Mouse (Mus musculus) gastrocnemius, adult 2 months (tissue): Measurements from ENCODE around the gene Rfx1. TPM values are rescaled to one million over a fixed set of nuclear protein-coding genes. Genes with fewer than 3 reads are reported as not detected.

Experiments
- DNase-seq: peaks from one replicate; pipeline ENCODE4 v3.0.0; 2022
- H3K27ac ChIP-seq: fragments of 200-600 bp; 2 replicates; pipeline ENCODE4 v1.8.1; 2022; ENCODE audit warnings: mild to moderate bottlenecking
- H3K4me3 ChIP-seq: fragments of 200-600 bp; 2 replicates; pipeline ENCODE4 v1.8.1; 2022; ENCODE audit warnings: mild to moderate bottlenecking, moderate library complexity
- CTCF ChIP-seq: fragments of 200-600 bp; IDR thresholded peaks from 2 replicates; pipeline ENCODE4 v1.8.1; 2022; ENCODE audit warnings: antibody characterized with exemption, mild to moderate bottlenecking, moderate library complexity
- intact Hi-C: fragments of 180-260 bp; cut with DNase I; formaldehyde crosslinking; loops from one replicate; pipeline ENCODE4 v1.15.1; 2025
- long read RNA-seq, 2 experiments: library from polyadenylated mRNA; stranded (forward); transcript quantifications; one replicate each; pipeline ENCODE4 v2.0.0; 2021
- total RNA-seq, 2 experiments: library from RNA; stranded (reverse); gene quantifications; 2 replicates each; pipeline ENCODE4 v1.2.3; 2021

Rfx1 gene
- 1 to 10 TPM; 4.4 to 4.7 TPM for total RNA-seq
- long read RNA-seq, experiment 1, full-length matches to known transcripts, result 3 of 5 reads
- long read RNA-seq, experiment 1, partial matches to known transcripts, result 1 of 5 reads
- long read RNA-seq, experiment 1, other reads (novel, unspliced or antisense), result 1 of 5 reads
- long read RNA-seq, experiment 2, full-length matches to known transcripts, result 5 of 7 reads
- long read RNA-seq, experiment 2, partial matches to known transcripts, result 0 of 7 reads
- long read RNA-seq, experiment 2, other reads (novel, unspliced or antisense), result 2 of 7 reads

DNA sequence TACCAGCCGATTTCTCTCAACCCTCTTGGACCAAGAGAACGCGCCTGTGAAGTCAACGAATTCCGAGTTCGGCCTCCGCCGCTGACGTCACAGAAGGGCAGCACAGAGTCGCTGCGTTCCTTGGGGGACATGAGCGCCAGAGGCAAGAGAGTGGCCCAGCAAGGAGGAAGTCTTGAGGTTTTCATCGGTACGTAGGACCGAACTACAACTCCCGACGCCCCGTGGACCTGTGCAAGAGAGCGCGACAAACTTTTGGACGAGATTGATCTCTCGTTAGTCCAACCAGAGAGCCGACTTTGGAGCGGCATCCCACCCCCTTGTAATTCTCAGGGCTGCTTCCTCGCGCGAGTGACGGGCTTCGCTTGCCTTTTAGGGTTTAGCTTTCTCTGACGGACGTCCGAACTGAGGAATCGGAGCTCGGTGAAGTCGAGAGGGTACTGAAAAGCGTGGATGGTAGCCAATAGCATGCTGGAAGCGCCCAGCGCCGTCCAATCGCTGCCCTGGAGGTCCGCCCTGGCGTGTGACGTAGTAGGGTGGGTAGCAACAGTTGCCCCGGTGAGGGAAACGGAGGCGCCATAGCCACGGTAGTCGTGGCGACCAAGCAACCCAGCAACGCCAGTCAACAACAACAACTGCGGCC, at the start of gene Rfx1:
TSS of gene Rfx1 (plus strand) at position 544 of the 640 bp plus-strand sequence.
- peak within 1 kb of the TSS; percentile 91 for H3K4me3 ChIP-seq
- H3K27ac ChIP-seq, result peak within 1 kb of the TSS; percentile 98
- peak; percentile 99 for DNase-seq
- no peak for TF ChIP-seq CTCF
- intact Hi-C loops, result loop anchor here (5.0 kb wide), 2 partner anchors 36 to 54 kb away; partner anchors contain the start of genes 2210011C24Rik and Dcaf15

DNA sequence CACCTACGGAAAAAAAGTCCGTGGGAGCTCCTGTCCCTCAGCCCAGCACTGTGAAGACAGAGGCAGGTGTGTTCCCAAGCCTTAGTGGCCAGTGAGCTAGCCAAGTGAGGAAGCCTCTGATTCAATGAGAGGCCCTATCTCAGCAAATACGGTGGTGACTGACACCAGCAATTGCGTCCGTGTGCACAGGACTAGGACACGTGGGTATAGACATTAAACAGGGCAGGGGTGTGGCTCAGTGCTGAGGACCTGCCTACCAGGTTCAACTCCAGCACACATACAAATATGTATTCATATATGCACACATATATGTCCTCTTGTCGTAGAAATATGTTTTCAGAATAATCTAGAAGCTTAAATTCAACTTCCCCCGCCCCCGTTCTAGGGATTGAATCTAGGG, 46.9 kb upstream of the Rfx1 start:
- intact Hi-C loops, result no loop called here
- TF ChIP-seq CTCF, result no peak

DNA sequence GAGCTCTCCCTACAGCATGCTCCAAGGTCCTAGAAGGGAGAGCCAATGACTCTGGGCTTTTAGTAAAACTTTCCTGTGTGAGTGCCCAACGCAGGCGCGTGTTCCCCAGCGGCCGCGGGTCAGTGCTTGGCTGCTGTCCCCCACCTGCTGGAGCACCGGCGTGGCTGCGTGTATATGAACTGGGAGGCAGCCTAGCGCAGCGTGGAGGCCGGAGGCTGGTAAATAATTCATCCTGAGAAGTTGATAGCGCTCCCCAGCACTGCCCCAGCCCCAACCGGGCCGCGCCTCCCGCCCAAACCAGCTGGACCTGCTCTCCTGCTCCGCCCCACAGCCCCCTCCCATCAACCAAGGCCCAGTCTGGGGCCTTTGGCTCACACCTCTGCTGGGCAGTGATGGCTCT, 45.5 kb upstream of the Rfx1 start, which contains the start of gene Palm3:
TSS of gene Palm3 (plus strand) at position 376 of the 400 bp plus-strand sequence.
- H3K27ac ChIP-seq, result peak within 1 kb of the TSS; percentile 5; the same call in 1 of the 2 replicates
- intact Hi-C loops, result no loop called here
- no peak within 1 kb of the TSS for H3K4me3 ChIP-seq
- peak; percentile 33 for DNase-seq
- no peak for TF ChIP-seq CTCF

More for the DNA sequence above, 46.9 kb upstream of the Rfx1 start:
- Histone ChIP-seq H3K27ac (no peak overlapping the region), H3K4me3 (no peak overlapping the region)
- DNase-seq, result no peak

DNA sequence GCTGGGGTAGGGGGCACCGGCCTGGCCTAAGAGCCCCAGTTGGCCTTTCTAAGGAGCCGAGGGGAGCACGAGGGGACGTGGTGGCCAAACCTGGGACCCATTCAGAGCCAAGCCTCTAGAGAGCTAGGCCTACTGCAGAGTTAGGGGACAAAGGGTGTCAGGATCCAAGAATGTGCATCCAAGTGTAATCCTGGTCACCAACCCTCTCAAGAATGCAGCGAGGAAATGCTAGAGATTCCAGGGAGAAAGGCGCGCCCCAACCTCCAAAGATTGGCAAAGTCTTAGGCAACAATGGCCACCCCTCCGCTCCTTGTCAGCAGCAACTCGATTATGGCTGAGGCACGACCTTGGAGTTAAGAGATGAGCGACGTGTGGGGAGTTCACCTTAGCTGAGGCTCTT, 45.1 kb upstream of the Rfx1 start:
- intact Hi-C loops, result no loop called here
- DNase-seq, result no peak
- no peak for TF ChIP-seq CTCF
- H3K4me3 ChIP-seq, result no peak overlapping the region
- H3K27ac ChIP-seq, result peak overlapping the region; percentile 5; the same call in 1 of the 2 replicates

DNA sequence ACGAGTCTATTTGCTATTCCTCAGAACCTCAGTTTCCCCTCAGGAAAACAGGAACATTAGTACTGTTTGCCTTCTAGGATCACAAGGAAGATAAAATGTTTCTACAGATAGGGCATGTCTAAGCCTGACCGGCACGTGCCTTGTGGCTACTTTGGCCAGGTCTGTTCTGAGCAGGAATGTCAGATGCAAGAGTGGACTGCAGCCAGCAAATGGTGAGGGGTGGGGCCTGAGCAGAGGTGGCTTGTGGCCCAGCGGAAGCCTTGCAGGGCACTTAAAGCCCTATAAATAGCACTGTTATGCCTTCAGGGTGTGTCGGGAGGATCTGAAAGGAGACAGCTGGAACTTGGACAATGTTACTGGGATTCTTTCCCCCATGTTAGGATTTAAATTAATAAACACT, 43.5 kb upstream of the Rfx1 start:
- peak overlapping the region; percentile 76 for H3K27ac ChIP-seq
- DNase-seq, result peak; percentile 89
- intact Hi-C loops, result no loop called here
- TF ChIP-seq CTCF, result no peak
- H3K4me3 ChIP-seq, result peak overlapping the region; percentile 2; the same call in 1 of the 2 replicates

DNA sequence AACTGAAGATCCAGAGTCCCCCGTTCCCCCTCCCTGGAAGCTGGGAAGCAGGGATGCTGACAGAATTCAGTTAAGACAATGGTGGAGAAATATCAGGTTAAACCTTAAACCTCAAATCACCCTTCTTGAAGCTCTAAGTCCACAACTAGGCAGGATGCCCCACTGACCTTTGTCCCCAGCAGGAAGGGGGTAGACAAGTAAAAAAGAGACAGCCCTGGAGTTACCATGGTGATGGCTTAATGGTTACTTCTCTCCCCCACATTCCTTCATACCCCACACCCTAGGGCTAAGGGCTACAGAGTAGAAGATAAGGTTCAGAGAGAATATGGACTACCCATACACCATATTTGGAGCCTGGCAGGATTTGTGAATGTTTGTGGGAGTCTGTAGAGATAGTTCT, 43.0 kb upstream of the Rfx1 start:
- peak overlapping the region; percentile 76 for H3K27ac ChIP-seq
- DNase-seq, result no peak
- intact Hi-C loops, result no loop called here
- H3K4me3 ChIP-seq, result no peak overlapping the region; the same call in 1 of the 2 replicates
- no peak for TF ChIP-seq CTCF

DNA sequence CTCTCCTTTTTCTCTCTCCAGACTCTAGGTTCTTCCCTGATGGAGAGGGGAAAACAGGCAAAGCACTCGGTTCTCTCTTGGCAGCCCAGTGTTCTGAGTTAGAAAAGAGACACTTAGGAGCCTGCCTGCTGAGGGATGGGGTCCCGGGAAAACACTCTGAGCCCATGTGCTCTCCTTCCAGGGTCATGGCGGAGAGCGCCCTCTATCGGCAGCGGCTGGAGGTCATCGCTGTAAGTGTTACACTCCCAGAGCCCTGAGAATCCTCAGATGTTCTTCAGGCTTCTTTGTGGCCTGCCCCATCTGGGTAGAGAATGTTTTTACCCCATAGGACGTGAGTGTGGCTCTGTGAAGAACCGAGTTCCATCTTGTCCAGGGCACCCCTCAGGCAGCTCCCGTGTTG, 42.5 kb upstream of the Rfx1 start:
- DNase-seq, result peak; percentile 74
- TF ChIP-seq CTCF, result peak; percentile 68
- intact Hi-C loops, result no loop called here
- peak overlapping the region; percentile 76; the same call in 1 of the 2 replicates for H3K27ac ChIP-seq
- H3K4me3 ChIP-seq, result no peak overlapping the region

DNA sequence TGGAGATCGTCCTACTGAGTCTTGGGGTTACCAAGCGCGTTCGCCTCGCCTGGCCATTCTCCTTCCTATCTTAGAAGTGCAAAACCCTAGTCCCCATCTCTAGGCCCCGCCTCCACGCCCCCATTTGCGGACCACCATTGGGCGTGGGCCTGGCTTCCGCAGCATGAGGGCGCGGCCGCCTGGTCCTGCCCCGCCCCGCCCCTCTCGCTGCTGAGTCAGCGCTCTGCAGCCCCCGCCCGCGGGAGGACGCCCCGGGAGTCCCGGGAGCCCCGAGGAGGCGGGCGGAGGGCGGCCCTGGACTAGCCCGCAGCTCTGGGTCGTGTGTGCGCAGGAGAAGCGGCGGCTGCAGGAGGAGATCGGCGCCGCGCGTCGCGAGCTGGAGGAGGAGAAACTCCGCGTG, 40.8 kb upstream of the Rfx1 start:
- DNase-seq, result peak; percentile 72
- no peak overlapping the region; the same call in 1 of the 2 replicates for H3K27ac ChIP-seq
- H3K4me3 ChIP-seq, result peak overlapping the region; percentile 70
- intact Hi-C loops, result no loop called here
- TF ChIP-seq CTCF, result no peak

DNA sequence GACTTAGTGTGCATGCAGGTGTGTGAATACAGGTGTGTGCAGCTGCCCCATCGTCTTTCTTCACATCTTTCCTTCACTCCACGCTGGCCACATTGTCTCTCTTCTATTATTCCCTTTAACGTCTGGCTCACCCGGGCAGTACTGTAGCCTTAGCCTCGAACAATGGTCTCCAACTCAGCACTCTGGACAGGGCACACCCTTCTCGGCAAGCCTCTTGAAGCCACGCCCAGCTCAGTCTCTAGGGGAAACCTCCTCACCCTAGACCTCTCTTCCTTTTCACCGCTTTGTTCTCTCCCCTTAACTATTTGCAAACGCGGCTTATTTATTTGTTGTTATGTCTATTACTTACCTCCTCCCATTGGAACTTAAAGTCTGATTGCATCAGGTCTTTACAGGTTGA, 39.2 kb upstream of the Rfx1 start:
- H3K27ac ChIP-seq, result no peak overlapping the region
- intact Hi-C loops, result no loop called here
- no peak for TF ChIP-seq CTCF
- no peak overlapping the region for H3K4me3 ChIP-seq
- no peak for DNase-seq

DNA sequence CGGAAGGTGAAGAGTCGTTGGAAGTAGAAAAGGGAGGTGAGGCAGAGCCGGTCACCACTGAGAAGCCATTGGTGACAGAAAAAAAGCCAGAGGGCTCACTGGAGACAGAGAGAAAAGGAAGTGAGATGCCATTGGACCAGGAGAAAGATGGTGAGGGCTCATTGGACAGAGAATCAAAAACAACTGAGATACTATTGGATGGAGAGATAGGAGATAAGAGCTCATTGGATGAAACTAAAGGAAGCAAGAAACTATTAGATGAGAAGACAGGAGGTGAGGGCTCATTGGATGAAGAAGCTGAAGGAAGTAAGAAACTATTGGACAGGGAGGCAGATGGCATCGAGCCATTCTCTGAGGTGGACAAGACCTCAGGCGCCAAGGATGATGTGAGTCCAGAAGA, 37.4 kb upstream of the Rfx1 start:
- intact Hi-C loops, result no loop called here
- H3K27ac ChIP-seq, result no peak overlapping the region
- no peak overlapping the region for H3K4me3 ChIP-seq
- TF ChIP-seq CTCF, result no peak
- DNase-seq, result no peak

DNA sequence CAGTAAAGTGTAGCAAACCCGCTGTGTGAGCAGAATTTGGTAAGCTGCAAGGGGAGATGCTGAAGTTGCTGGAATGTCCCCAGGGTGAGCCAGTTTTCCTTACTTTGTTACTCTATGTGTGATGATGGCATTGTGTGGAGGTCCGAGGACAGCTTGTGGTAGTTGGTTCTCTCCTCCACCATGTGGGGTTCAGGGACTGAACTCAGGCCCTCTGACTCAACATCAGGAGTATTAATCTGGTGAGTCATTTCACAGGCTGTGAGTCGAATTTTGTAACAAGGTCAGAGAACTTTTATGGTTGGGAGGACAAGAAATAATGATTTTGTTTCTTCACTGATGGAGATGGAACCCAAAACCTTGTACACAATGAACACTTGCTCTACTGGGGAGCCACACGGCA, 33.9 kb upstream of the Rfx1 start:
- intact Hi-C loops, result no loop called here
- no peak for TF ChIP-seq CTCF
- DNase-seq, result no peak
- no peak overlapping the region for H3K4me3 ChIP-seq
- H3K27ac ChIP-seq, result no peak overlapping the region

DNA sequence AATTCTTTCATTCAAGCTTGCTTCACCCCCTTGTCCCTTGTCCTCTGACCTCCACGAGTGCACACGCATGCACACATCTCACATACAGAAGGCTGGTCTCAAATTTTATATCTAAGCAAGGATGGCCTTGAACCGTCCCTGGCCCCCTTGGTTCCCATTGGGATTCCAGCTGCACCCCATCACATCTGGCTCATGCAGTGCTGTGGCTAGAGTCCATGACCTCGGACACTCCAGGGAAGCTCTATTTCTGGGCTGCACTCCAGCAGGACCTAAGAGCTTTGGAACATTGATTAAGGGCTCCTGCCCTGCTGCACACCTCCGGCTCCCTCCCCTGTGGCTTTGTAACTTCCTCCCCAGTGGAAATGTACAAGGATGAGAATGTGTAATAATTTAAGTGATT, 28.6 kb upstream of the Rfx1 start:
- no peak overlapping the region for H3K27ac ChIP-seq
- H3K4me3 ChIP-seq, result no peak overlapping the region
- intact Hi-C loops, result loop anchor here (2.0 to 5.0 kb wide), 3 partner anchors 149 to 249 kb away; partner anchors contain the start of gene Nanos3
- TF ChIP-seq CTCF, result no peak
- peak; percentile 51 for DNase-seq

DNA sequence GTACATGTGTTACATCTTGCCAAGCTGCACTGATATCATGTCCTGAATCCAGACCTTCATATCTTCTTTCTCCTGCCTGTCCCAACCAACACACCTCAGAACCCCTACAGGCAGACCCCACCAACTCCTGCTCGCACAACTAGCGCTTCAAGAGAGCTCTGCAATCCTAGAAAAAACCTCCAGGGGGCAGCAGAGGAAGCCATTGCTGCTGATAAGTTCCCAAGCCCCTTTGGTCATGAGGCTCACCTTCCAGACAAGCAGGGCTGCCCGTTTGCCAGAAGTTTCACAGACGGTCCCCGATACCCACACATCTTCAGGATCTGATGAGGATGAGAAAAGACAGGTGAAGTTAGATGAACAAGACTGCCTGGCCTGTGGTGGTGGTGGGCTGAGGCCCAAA, 27.6 kb upstream of the Rfx1 start:
- Histone ChIP-seq H3K27ac (no peak overlapping the region), H3K4me3 (no peak overlapping the region)
- TF ChIP-seq CTCF, result peak; percentile 92
- DNase-seq, result peak; percentile 71
- intact Hi-C loops, result loop anchor here (2.0 to 5.0 kb wide), 3 partner anchors 148 to 248 kb away; partner anchors contain the start of gene Nanos3
